ENCODE assay signal across 9 mouse cellular contexts in the genomic region with DNA sequence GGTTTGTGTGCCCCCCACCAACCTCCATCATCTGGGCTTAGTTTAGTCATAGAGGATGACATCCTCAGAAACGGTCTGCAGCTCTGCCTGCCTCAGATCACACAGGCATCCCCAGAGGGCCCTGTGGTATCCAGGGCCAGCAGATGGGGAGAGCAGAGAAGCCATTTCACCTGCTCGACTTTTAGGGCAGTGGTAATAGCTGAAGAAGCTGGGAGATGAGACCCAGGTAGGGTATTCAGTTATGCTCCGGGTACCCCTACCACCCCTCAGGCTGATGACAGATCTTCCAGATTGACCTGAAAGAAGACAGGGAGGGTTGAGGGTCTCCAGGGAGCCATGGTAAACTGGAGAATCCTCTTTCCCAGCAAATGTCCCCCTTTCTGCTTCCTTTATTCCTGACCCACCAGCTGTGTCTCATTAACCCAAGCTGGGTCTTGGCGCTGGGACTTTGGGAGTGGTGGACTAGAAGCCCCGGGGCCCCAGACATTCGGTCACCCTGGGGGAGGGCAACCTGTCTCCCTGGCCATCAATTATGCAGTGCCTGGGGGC. TPM values are rescaled to one million over a fixed set of nuclear protein-coding genes. Genes with fewer than 3 reads are reported as not detected.
DNase-seq lines count a peak whose midpoint lies in the region; ATAC-seq and TF ChIP-seq lines count a peak whose summit lies in the region.
"Had no signal": no experiment of that assay in that cellular context is flagged by ENCODE, and none has a peak within 500 bp of the region (broad histone marks: within the 10 kb centered on the region; RNA-seq: fewer than 3 reads in every experiment).

No protein-coding gene starts in this region.

- DNase-seq in heart, adult 18-20 months: no peak
- peak; percentile 77 for DNase-seq in embryo, embryonic 11 days
- DNase-seq in adrenal gland, adult (ENCODE audit: inconsistent age in 2 of 2, low spot score in 1 of 2): no peak
- DNase-seq in Muller cell, postnatal 12 days (ENCODE audit: inconsistent ontology term): no peak
- DNase-seq in left cerebral cortex, adult 18-20 months (ENCODE audit: low spot score in 2 of 2): no peak

- no peak for ATAC-seq in heart, embryonic 15.5 days (replicated peaks; ENCODE audit: insufficient number of reproducible peaks, insufficient read depth, low FRiP score, low read depth)
- no peak for ATAC-seq in hindbrain, embryonic 16.5 days

- peak overlapping the region; percentile 95 for H3K4me2 ChIP-seq in heart, embryonic 15.5 days
- H3K4me2 ChIP-seq in hindbrain, embryonic 16.5 days (ENCODE audit: low read length): peak overlapping the region; percentile 87
- H3K4me2 ChIP-seq in myocyte (ENCODE audit: low read depth): peak overlapping the region; percentile 71

- peaks cover 34% of the 10 kb centered on the region for H3K4me1 ChIP-seq in heart, embryonic 15.5 days (replicated peaks)
- H3K4me1 ChIP-seq in hindbrain, embryonic 16.5 days (ENCODE audit: control insufficient read depth, insufficient read depth, low read depth, low read length): peaks cover 56% of the 10 kb centered on the region

- H3K4me3 ChIP-seq in heart, embryonic 15.5 days: peak overlapping the region; percentile 68
- peak overlapping the region; percentile 69; the same call in 1 of the 2 replicates for H3K4me3 ChIP-seq in hindbrain, embryonic 16.5 days (ENCODE audit: low read length)
- H3K4me3 ChIP-seq in myocyte: peak overlapping the region; percentile 15

- H3K27ac ChIP-seq in heart, embryonic 15.5 days: peak overlapping the region; percentile 79
- H3K27ac ChIP-seq in hindbrain, embryonic 16.5 days (ENCODE audit: low read depth, low read length): peak overlapping the region; percentile 94

- no peaks in the 10 kb centered on the region for H3K27me3 ChIP-seq in heart, embryonic 15.5 days
- H3K27me3 ChIP-seq in hindbrain, embryonic 16.5 days (replicated peaks; ENCODE audit: control insufficient read depth, insufficient read depth, low read length): no peaks in the 10 kb centered on the region
- no peaks in the 10 kb centered on the region for H3K27me3 ChIP-seq in myocyte (ENCODE audit: control insufficient read depth, insufficient read depth, insufficient read length)

- no peak overlapping the region for H3K9ac ChIP-seq in heart, embryonic 15.5 days
- peak overlapping the region; percentile 39 for H3K9ac ChIP-seq in hindbrain, embryonic 16.5 days (ENCODE audit: low read depth, low read length)

- no peaks in the 10 kb centered on the region for H3K36me3 ChIP-seq in heart, embryonic 15.5 days
- H3K36me3 ChIP-seq in hindbrain, embryonic 16.5 days (ENCODE audit: control insufficient read depth, insufficient read depth, low read length): no peaks in the 10 kb centered on the region
- H3K36me3 ChIP-seq in myocyte (ENCODE audit: control insufficient read depth, insufficient read depth): no peaks in the 10 kb centered on the region

- no peak for TF ChIP-seq POLR2A in myocyte (IDR thresholded peaks at IDR 0.05; ENCODE audit: insufficient read length, low read depth)

- WGBS in heart, embryonic 15.5 days: 23% methylated on average over 6 of the region's 6 CpGs
- WGBS in hindbrain, embryonic 16.5 days: 2% methylated on average over 6 of the region's 6 CpGs

- no peaks in the 10 kb centered on the region for H3K9me3 ChIP-seq in heart, embryonic 15.5 days (replicated peaks)
- no peaks in the 10 kb centered on the region for H3K9me3 ChIP-seq in hindbrain, embryonic 16.5 days (ENCODE audit: control insufficient read depth, low read length)

- H3K79me2 ChIP-seq in myocyte (ENCODE audit: control insufficient read depth, insufficient read depth): no peaks in the 10 kb centered on the region

- no peak overlapping the region for H3ac ChIP-seq in myocyte (ENCODE audit: control insufficient read depth, insufficient read length)

TF ChIP-seq in myocyte, 11 proteins besides CTCF, POLR2A, EP300 and RAD21:
- no peak for TF ChIP-seq E2F4 (IDR thresholded peaks at IDR 0.05; ENCODE audit: insufficient read depth)
- TF ChIP-seq MYOG (IDR thresholded peaks at IDR 0.05; ENCODE audit: control insufficient read depth in 1 of 3, insufficient read depth in 1 of 3, insufficient read length in 2 of 3, low read depth in 2 of 3): no peak
- no peak for TF ChIP-seq POLR2AphosphoS2 (IDR thresholded peaks at IDR 0.05; ENCODE audit: insufficient read length, low read depth)
- TF ChIP-seq MYOD1 (IDR thresholded peaks at IDR 0.05; ENCODE audit: control insufficient read depth in 1 of 3, insufficient read length in 2 of 3, low read depth in 2 of 3): no peak
- TF ChIP-seq TCF3 (IDR thresholded peaks at IDR 0.05; ENCODE audit: insufficient read length, low read depth): no peak
- TF ChIP-seq REST (IDR thresholded peaks at IDR 0.05; ENCODE audit: insufficient read depth, insufficient read length): no peak
- no peak for TF ChIP-seq CEBPB (IDR thresholded peaks at IDR 0.05; ENCODE audit: insufficient read depth, poor library complexity, severe bottlenecking)
- no peak for TF ChIP-seq MAX (IDR thresholded peaks at IDR 0.05; ENCODE audit: low read depth)
- TF ChIP-seq SRF (IDR thresholded peaks at IDR 0.05; ENCODE audit: control insufficient read depth, insufficient read length, low read depth): no peak

RNA-seq across cellular contexts. Expression of a gene that starts 5.5 kb away (rescaled TPM):
- 9.8 and 13.1 TPM in 2 replicates for polyA plus RNA-seq in heart, embryonic 15.5 days (2015; fragmentation: Nextera tagmentation; extraction: Ambion mirVana)
- total RNA-seq in heart, adult 18-20 months (2021): 1 to 10 TPM; 1.8 to 2.3 TPM
- polyA plus RNA-seq in hindbrain, embryonic 16.5 days (2015; fragmentation: Nextera tagmentation; extraction: Ambion mirVana): 55.7 and 62.4 TPM in 2 replicates
- 5.9 TPM for polyA plus RNA-seq in myocyte (2012; fragmentation: generic; extraction: Trizol)
- total RNA-seq in left cerebral cortex, adult 18-20 months (2021): 10 to 100 TPM; 94.3 to 97.3 TPM

RNA-seq across cellular contexts. Expression of a gene that starts 6.6 kb away (rescaled TPM):
- polyA plus RNA-seq in heart, embryonic 15.5 days (2015; fragmentation: Nextera tagmentation; extraction: Ambion mirVana): 78.3 and 87.9 TPM in 2 replicates
- 10 to 100 TPM; 40.1 to 43.0 TPM for total RNA-seq in heart, adult 18-20 months (2021)
- polyA plus RNA-seq in hindbrain, embryonic 16.5 days (2015; fragmentation: Nextera tagmentation; extraction: Ambion mirVana): 104 and 109 TPM in 2 replicates
- polyA plus RNA-seq in myocyte (2012; fragmentation: generic; extraction: Trizol): 76.2 TPM
- total RNA-seq in left cerebral cortex, adult 18-20 months (2021): 10 to 100 TPM; 28.8 to 30.3 TPM

RNA-seq across cellular contexts. Expression of a gene that starts 7.8 kb away (rescaled TPM):
- 2.0 and 2.6 TPM in 2 replicates for polyA plus RNA-seq in heart, embryonic 15.5 days (2015; fragmentation: Nextera tagmentation; extraction: Ambion mirVana)
- not detected for total RNA-seq in heart, adult 18-20 months (2021)
- polyA plus RNA-seq in hindbrain, embryonic 16.5 days (2015; fragmentation: Nextera tagmentation; extraction: Ambion mirVana): 8.1 and 21.8 TPM in 2 replicates
- polyA plus RNA-seq in myocyte (2012; fragmentation: generic; extraction: Trizol): not detected
- not detected for total RNA-seq in left cerebral cortex, adult 18-20 months (2021)
- polyA plus RNA-seq: spleen, adult 2 months had no signal

RNA-seq across cellular contexts. Expression of a gene that starts 13.4 kb away (rescaled TPM):
- polyA plus RNA-seq in heart, embryonic 15.5 days (2015; fragmentation: Nextera tagmentation; extraction: Ambion mirVana): 2.3 and 2.4 TPM in 2 replicates
- total RNA-seq in heart, adult 18-20 months (2021): under 1 TPM; 0.87 to 0.92 TPM
- polyA plus RNA-seq in hindbrain, embryonic 16.5 days (2015; fragmentation: Nextera tagmentation; extraction: Ambion mirVana): 4.1 and 5.0 TPM in 2 replicates
- polyA plus RNA-seq in myocyte (2012; fragmentation: generic; extraction: Trizol): 0.84 TPM
- 1 to 10 TPM; 2.3 to 3.8 TPM for total RNA-seq in left cerebral cortex, adult 18-20 months (2021)

RNA-seq across cellular contexts. Expression of a gene that starts 41.0 kb away (rescaled TPM):
- polyA plus RNA-seq in heart, embryonic 15.5 days (2015; fragmentation: Nextera tagmentation; extraction: Ambion mirVana): 130 and 139 TPM in 2 replicates
- 100 to 1,000 TPM; 418 to 491 TPM for total RNA-seq in heart, adult 18-20 months (2021)
- polyA plus RNA-seq in hindbrain, embryonic 16.5 days (2015; fragmentation: Nextera tagmentation; extraction: Ambion mirVana): 120 TPM in 2 replicates
- polyA plus RNA-seq in myocyte (2012; fragmentation: generic; extraction: Trizol): 892 TPM
- 100 to 1,000 TPM; 499 to 503 TPM for total RNA-seq in left cerebral cortex, adult 18-20 months (2021)

Comparison
In these comparisons a context has a peak if more than half of its experiments do, and no peak if none do; other contexts are left out.
1. H3K4me3 ChIP-seq: peak in every context shown above with its lines; median percentile 69 in hindbrain, embryonic 16.5 days; 68 in heart, embryonic 15.5 days; 15 in myocyte.